24 mouse cellular contexts compared by ENCODE assay signal in the genomic region with DNA sequence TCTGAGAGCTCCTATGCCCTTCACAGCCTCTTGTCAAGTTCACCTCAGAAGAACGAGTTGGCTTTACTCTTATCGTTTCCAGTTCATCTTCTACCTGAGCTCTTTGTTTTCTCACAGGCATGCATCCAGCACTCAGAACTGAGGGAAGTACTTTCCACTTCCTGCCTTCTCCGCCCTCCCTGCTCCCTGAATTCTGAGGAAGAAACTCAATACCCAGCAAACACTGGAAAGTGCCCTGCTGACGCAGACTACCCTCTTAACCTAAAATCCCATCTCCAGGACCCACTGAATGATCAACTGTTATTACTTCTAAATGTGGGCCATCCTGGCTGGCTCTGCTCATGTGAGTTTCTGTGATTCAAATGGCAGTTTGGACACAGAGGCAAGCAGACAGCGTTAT. TPM values are rescaled to one million over a fixed set of nuclear protein-coding genes. Genes with fewer than 3 reads are reported as not detected.
DNase-seq lines count a peak whose midpoint lies in the region; ATAC-seq and TF ChIP-seq lines count a peak whose summit lies in the region.
"Had no signal": no experiment of that assay in that cellular context is flagged by ENCODE, and none has a peak within 500 bp of the region (broad histone marks: within the 10 kb centered on the region; RNA-seq: fewer than 3 reads in every experiment).

No protein-coding gene starts in this region.

- WGBS in lung, adult 2 months, result 49% methylated on average over 5 of the region's 5 CpGs
- WGBS in lung, postnatal 0 days, result 41% methylated on average over 5 of the region's 5 CpGs

- H3K4me2 ChIP-seq in lung, postnatal 0 days (replicated peaks; ENCODE audit: low read depth, low read length), result no peak overlapping the region
- H3K4me2 ChIP-seq: forebrain, embryonic 13.5 days; heart, embryonic 11.5 days; hindbrain, embryonic 13.5 days had no signal

- no peak overlapping the region for H3K9ac ChIP-seq in lung, postnatal 0 days (replicated peaks; ENCODE audit: low read depth)
- H3K9ac ChIP-seq: forebrain, embryonic 13.5 days; hindbrain, embryonic 13.5 days had no signal

- peaks cover 5% of the 10 kb centered on the region for H3K4me1 ChIP-seq in lung, adult 2 months (ENCODE audit: control insufficient read depth, insufficient read depth, low read length)
- H3K4me1 ChIP-seq in lung, postnatal 0 days (ENCODE audit: insufficient read depth, low read depth, low read length), result no peaks in the 10 kb centered on the region; the same call in 1 of the 2 replicates
- H3K4me1 ChIP-seq: forebrain, embryonic 10.5 days; forebrain, embryonic 13.5 days; hindbrain, embryonic 10.5 days; hindbrain, embryonic 13.5 days had no signal

- no peaks in the 10 kb centered on the region for H3K36me3 ChIP-seq in lung, postnatal 0 days (ENCODE audit: insufficient read depth, low read length)
- H3K36me3 ChIP-seq: forebrain, embryonic 10.5 days; hindbrain, embryonic 10.5 days; hindbrain, embryonic 13.5 days had no signal

- DNase-seq in lung, adult 18-20 months, result peak; percentile 58 to 76
- DNase-seq in lung, adult 2 months, result no peak
- peak; percentile 76 for DNase-seq in lung, postnatal 0 days (ENCODE audit: low spot score)
- peak; percentile 68 for DNase-seq in lung, postnatal 25 days (ENCODE audit: low spot score)
- DNase-seq in layer of hippocampus, adult 8-10 months (ENCODE audit: low spot score in 2 of 2), result no peak
- DNase-seq in frontal cortex, adult 2 months (ENCODE audit: extremely low spot score in 1 of 2, low spot score in 1 of 2), result no peak
- DNase-seq: adrenal gland, adult 8-10 months; adrenal gland, postnatal 25 days; cerebellum, adult 11-12 months; cerebellum, adult 8-10 months; cerebellum, postnatal 14 days; gastrocnemius, adult 2 months; gastrocnemius, postnatal 14 days; heart, adult 18-20 months had no signal

- ATAC-seq in lung, postnatal 0 days, result peak; percentile 40
- ATAC-seq: activated CD4-positive, CD25-positive, alpha-beta regulatory T cell, adult 4 months; CD4-positive, CD25-positive, alpha-beta regulatory T cell, adult 4 months; forebrain, embryonic 13.5 days; forebrain, embryonic 16.5 days; hindbrain, embryonic 16.5 days had no signal

- H3K9me3 ChIP-seq in lung, postnatal 0 days (ENCODE audit: low read length), result no peaks in the 10 kb centered on the region
- H3K9me3 ChIP-seq: forebrain, embryonic 10.5 days; forebrain, embryonic 13.5 days; hindbrain, embryonic 10.5 days; hindbrain, embryonic 13.5 days had no signal

- no peak for TF ChIP-seq CTCF in lung, adult 2 months (IDR thresholded peaks at IDR 0.05; ENCODE audit: insufficient read depth, low read length)
- TF ChIP-seq CTCF in lung, postnatal 0 days (IDR thresholded peaks at IDR 0.05), result no peak

- no peak overlapping the region for H3K27ac ChIP-seq in lung, postnatal 0 days (ENCODE audit: low read length)
- H3K27ac ChIP-seq: forebrain, embryonic 10.5 days; forebrain, embryonic 13.5 days; gastrocnemius, adult 2 months; hindbrain, embryonic 10.5 days; hindbrain, embryonic 13.5 days had no signal

- TF ChIP-seq EP300 in lung, postnatal 0 days (IDR thresholded peaks at IDR 0.05), result peak; percentile 72

- no peaks in the 10 kb centered on the region for H3K27me3 ChIP-seq in lung, postnatal 0 days (replicated peaks; ENCODE audit: insufficient read depth, low read length)
- H3K27me3 ChIP-seq: forebrain, embryonic 13.5 days; hindbrain, embryonic 13.5 days had no signal

- no peak for TF ChIP-seq POLR2A in lung, adult 2 months (IDR thresholded peaks at IDR 0.05; ENCODE audit: borderline replicate concordance, extremely low read depth, low read depth, low read length)

- no peak overlapping the region for H3K4me3 ChIP-seq in lung, adult 2 months (replicated peaks; ENCODE audit: extremely low read depth, low read depth, low read length)
- H3K4me3 ChIP-seq in lung, postnatal 0 days (ENCODE audit: low read depth, low read length), result no peak overlapping the region
- H3K4me3 ChIP-seq: forebrain, embryonic 10.5 days; forebrain, embryonic 13.5 days; gastrocnemius, adult 2 months; hindbrain, embryonic 10.5 days; hindbrain, embryonic 13.5 days had no signal

RNA-seq across cellular contexts. Expression of gene Kcnj15, which starts 8.7 kb away (rescaled TPM):
- polyA plus RNA-seq in lung, adult 2 months (2012; rRNA removed), result 27.5 and 34.3 TPM in 2 replicates
- 11.5 and 15.8 TPM in 2 replicates for polyA plus RNA-seq in lung, postnatal 0 days (2015; fragmentation: Nextera tagmentation; extraction: Ambion mirVana)
- total RNA-seq in layer of hippocampus, adult 8-10 months (2022), result 1 to 10 TPM in 2 of 4 experiments, under 1 TPM in 2; 0.12 to 6.0 (median 3.1) TPM
- 0.14 and 0.21 TPM in 2 replicates for polyA plus RNA-seq in frontal cortex, adult 2 months (2012; rRNA removed)
- total RNA-seq: MEL had no signal
- polyA plus RNA-seq: forebrain, embryonic 16.5 days had no signal

Comparison
In these comparisons a context has a peak if more than half of its experiments do, and no peak if none do; other contexts are left out.
1. DNase-seq: peak in lung, adult 18-20 months (2 of 2), lung, postnatal 0 days (single experiment) and lung, postnatal 25 days (single experiment); none in lung, adult 2 months (single experiment), layer of hippocampus, adult 8-10 months (0 of 2) and frontal cortex, adult 2 months (0 of 2).
2. RNA of gene Kcnj15, which starts 8.7 kb away (polyA plus RNA-seq): 27.5 to 34.3 TPM in lung, adult 2 months and 11.5 to 15.8 TPM in lung, postnatal 0 days; 0.14 to 0.21 TPM in frontal cortex, adult 2 months; every median in the first group is over 10 times any median in the second.